Mouse (Mus musculus): ENCODE data around the gene Evi5.
A peak's percentile ranks its signal among the peaks of the same experiment; 100 is the strongest.

The Evi5 gene

DNA sequence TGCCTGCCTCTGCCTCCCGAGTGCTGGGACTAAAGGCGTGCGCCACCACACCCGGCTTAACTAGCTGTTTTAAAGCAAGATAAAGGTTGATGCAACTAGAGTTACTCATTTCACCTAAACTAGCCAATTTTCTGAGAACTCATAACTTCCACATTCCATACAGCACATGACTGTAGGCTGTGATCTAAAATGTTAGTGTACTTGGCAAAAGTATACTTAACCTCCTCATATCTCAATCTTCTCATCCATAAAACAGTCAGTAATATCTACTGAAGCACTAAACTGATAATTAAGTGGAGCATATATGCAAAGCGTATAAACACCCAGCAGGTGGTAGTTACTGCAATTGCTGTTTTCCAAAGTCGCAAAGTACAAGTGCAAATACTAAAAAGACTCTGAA is 1.6 kb downstream of the Evi5 start:
- DNase-seq (ENCODE audit: low spot score): no peak

- DNase-seq (ENCODE audit: low spot score): no peak
These were observed 5.2 kb downstream of the Evi5 start for GRCm38 (mm10) chr5:107869701-107870100.

DNA sequence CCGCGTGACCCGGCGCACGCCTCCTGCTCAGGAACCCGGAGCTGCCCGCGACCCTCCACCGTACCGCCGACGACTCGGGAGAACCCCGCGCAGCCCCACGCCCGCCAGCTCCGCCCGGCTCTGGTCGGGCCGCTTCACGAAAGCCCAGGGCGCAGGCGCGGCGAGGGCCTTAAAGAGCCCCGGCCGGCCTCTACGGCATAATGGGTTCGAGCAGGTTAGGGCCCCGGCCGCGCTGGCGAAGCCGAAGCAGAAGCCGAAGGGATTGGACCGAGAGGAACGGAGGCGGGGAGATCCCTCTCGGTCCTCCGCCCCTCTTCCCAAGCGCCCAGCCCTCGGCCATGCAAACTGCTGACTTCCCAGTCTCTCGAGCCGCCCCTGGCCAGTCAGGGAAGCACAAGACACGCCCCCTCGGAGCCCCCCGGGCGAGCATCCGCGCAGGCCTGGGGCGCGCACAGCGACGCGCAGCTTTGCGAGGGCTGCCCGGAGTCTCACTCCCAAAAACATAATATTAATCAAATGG is 5.9 kb downstream of the Evi5 start:
- DNase-seq (ENCODE audit: low spot score): peak; percentile 93

DNA sequence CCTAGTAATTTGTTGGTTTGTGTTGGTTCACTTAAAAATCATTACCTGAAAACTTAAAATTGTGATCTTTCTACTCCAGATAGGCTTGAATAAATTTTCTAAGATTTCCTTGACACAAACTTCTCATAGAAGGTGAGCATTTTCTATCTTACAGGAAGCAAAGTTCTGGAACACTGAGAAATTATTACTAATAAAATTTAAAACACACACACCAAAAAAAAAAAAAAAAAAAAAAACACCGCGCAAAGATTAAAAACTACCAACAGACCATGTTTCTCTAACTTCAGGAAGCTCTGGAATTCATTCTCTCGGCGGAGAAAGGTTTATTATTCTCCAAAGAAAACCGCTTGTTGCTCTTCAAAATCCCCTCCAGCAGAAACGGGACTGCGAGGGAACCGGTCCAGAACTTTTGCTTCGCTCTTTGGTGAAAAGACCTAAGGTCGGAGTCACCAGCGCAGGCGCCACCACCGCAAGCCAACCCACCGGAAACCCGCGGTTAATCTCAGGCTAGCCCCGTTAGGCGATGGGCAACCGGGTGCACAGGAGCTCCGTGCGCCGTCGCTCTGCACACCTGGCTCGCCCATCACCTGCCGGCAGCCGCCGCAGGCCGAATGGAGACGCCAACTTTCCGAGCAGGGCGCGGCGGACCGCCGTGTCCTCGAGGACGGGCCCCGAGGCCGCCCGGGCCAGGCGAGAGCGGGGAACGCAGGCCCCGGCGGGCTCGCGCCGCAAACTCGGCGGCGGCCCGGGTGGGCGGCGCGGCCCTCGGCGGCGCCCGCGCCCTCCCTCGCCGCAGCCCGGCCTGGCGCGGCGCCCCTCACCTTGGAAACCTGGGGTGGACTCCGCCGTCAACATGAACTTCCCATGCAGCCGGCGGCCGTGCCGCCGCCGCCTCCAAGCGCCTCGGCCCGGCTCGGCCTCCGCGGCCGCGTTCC is 6.7 kb downstream of the Evi5 start:
- peak; percentile 68 for DNase-seq (ENCODE audit: low spot score)

- peak; percentile 7 for DNase-seq (ENCODE audit: low spot score)
These were observed 8.5 kb downstream of the Evi5 start for GRCm38 (mm10) chr5:107866127-107867126.

DNA sequence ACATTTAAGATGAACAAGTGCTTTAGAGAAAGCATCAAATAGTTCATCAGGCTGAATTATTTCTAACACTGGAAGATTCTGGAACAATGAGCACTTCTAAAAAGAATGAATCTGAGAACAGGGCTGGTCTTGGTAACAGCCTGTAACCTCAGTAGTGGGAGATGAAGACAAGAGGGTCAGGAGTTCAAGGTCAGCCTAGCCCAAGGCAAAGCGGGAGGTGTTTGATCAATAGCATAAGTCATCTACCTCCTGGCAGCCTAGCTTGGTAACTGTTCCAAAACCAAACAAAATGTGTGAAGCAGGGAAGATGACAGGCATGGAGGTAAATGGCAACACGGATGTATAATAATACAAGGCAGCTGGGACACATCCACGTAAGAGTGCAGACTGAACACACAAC is 10.9 kb downstream of the Evi5 start:
- DNase-seq (ENCODE audit: low spot score): no peak

GRCm38 (mm10) chr5:107858963-107859362 is 15.9 kb downstream of the Evi5 start:
- DNase-seq (ENCODE audit: low spot score): no peak

DNA sequence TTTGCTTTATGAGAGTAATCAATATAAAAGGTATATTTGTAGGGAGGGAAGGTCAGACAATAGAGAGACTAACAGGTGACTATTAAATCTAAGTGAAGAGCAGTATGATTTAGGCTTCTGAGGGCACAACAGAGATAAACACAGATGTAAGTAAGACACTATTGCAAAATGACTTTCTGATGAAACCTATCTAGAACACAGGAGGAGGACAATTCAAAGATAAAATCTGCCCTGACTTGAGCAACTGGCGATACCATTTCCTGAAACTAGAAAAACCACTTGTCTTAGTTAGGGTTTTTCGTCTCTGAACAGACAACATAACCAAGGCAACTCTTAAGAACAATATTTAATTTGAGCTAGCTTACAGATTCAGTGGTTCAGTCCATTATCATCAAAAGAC is 19.4 kb downstream of the Evi5 start:
- no peak for DNase-seq (ENCODE audit: low spot score)

DNA sequence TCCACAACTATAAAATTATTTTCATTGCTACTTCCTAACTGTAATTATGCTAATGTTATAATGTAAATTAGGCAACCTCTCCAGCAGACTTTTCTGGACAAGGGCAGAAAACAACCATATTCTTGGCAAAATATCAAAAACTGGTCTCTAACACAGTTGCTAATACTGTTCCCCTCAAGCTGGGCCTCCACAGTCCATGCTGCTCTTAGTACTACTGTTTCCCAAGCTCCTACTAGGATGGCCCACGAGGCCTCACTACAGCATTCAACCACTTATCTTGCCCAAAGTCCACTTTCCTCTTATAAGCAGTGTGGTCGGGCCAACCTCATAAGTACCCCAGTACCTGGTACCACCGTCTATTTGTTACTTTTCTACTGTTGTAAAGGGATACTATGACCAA is 20.4 kb downstream of the Evi5 start:
- no peak for DNase-seq (ENCODE audit: low spot score)

GRCm38 (mm10) chr5:107853807-107854206 is 21.1 kb downstream of the Evi5 start:
- no peak for DNase-seq (ENCODE audit: low spot score)

GRCm38 (mm10) chr5:107848964-107849363 is 25.9 kb downstream of the Evi5 start:
- DNase-seq (ENCODE audit: low spot score): no peak

DNA sequence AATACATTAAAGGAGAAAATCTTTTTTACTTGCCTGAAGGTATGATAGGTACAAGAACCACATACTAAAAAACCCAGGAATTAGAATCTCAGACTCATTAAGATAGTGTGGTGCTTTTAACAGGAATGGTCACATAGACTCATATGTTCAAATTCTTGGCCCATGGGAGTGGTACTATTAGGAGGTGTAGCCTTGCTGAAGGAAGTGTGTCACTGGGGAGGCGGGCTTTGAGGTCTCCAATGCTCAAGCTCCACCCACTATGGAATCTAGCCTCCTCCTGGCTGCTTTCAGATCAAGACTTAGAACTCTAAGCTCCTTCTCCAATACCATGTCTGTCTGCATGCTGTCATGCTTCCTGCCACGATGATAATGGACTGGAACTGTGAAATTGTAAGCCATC is 27.1 kb downstream of the Evi5 start:
- peak; percentile 7 for DNase-seq (ENCODE audit: low spot score)

DNA sequence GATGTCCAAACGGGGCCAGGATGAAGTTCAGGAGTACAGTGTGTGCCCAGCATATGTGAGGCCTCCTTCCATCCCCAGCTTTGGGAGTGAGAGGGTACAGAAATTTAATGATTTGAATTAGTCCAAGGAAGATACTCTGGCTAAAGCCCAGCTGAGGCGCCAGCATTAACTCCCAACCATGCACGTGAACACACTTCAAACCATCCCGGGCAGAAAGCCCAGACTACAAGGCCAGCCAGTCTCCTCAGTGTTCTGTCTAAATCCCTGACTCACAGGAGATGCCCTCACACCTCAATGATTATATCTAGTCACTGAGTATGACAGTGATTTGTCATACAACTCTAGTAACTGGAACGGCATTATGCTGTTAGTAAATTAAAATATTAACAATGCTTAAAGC is 27.6 kb downstream of the Evi5 start:
- peak; percentile 26 for DNase-seq (ENCODE audit: low spot score)

DNA sequence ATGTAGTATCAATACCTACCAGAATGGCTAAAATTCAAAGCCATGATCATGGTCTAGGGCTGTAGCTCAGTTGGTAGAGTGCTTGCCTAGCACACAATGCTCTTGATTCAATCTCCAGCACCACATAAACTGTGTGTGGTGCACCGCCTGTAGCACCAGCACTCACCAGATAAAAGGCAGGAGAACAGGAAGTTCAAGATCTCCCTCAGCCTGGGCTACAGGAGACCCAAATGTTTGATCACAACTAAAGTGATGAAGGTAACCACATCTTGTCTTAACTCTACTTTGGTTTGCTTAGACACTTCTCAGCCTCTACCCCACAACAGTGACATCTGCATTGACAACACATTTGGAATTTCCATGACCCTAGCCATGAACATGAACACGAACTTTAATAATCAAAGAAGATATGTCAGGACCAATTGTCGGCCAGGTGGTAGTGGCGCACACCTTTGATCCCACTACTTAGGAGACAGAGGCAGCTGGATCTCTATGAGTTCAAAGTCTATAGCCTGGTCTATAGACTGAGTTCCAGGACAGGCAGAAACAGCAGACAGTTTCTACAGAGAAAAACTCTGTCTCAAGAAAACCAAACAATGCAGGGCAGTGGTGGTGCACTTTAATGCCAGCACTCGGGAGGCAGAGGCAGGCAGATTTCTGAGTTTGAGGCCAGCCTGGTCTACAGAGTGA is 34.2 kb downstream of the Evi5 start:
- DNase-seq (ENCODE audit: low spot score): no peak

- peak; percentile 6 for DNase-seq (ENCODE audit: low spot score)
These were observed 35.8 kb downstream of the Evi5 start for GRCm38 (mm10) chr5:107838891-107839644.

DNA sequence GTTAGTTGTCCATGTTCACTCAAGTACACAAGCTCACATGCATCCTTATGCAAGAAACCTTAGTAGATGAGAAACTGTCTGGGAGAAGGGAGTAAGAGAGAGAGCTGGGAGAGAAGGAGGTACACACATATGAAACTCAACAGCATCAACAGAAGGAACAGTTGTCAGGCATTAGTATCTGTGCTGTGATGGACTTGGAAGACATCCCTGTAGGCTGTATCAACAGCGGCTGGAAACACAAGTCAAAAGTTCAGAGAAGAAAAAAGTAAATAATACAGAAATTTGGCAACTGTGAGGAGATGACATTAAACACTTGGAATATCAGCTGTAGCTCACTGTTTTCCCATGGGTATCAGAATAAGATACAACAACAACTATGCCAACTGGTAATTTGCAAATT is 40.6 kb downstream of the Evi5 start:
- no peak for DNase-seq (ENCODE audit: low spot score)

DNA sequence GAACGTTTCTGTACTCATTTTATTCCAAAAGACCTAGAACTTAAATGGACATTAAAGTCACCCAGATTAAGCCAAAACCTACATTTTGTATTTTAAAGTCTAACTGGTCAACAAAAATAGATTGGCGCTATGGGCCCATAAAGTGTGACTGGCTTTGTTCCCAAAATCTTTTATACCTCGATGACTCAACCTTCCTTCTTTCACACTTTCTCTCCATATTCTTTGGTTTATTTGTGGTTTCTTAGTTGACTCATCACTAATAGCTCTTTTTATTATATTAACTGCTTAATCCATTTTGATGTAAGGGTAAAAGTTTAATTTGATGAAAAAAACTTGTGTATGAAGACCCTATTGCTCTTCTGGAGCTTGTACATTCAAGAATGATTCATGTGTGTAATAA is 43.6 kb downstream of the Evi5 start:
- DNase-seq (ENCODE audit: low spot score): no peak

- no peak for DNase-seq (ENCODE audit: low spot score)
These were observed 44.8 kb downstream of the Evi5 start, which contains the start of gene Ube2d2b for GRCm38 (mm10) chr5:107829998-107830560. Gene Ube2d2b, plus strand, starts transcription at chr5:107830099.

- no peak for DNase-seq (ENCODE audit: low spot score)
These were observed 52.4 kb downstream of the Evi5 start for GRCm38 (mm10) chr5:107822521-107822920.

DNA sequence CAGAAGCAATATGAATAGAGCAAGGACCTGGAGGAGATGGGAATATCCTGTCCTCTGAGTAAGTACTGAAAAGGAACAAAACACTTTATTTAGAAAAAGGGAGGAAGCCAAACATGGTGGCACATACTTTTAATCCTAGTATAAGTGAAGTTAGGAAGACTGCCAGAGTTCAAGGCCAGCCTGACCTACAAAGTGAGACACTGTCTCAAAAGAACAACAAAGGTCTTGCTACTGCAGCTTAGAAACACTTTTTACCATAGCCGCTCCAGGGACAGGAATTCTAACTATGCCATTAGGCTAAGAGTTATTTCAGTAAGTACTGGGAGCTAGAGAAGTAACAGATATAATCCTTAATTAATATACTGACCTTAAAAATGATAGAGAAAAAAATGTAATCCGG is 60.3 kb downstream of the Evi5 start:
- no peak for DNase-seq (ENCODE audit: low spot score)

- DNase-seq (ENCODE audit: low spot score): peak; percentile 16
These were observed 67.4 kb downstream of the Evi5 start for GRCm38 (mm10) chr5:107807496-107807895.

Measured in urinary bladder, postnatal 14 days (tissue).